Mouse (Mus musculus) bone marrow, adult 2 months (tissue): Measurements from ENCODE around the gene Tgfbr3l.

Experiments
- CTCF ChIP-seq: fragments of 200-500 bp; IDR thresholded peaks from 2 replicates; pipeline ENCODE4 v1.5.1; 2011; ENCODE audit warnings: low read length, control low read depth; ENCODE audit not compliant: control insufficient read depth, insufficient read depth
- POLR2A ChIP-seq: fragments of 200-500 bp; IDR thresholded peaks from 2 replicates; pipeline ENCODE4 v1.6.1; 2011; ENCODE audit warnings: low read depth, mild to moderate bottlenecking, control low read depth, low read length, borderline replicate concordance; ENCODE audit not compliant: control insufficient read depth

DNA sequence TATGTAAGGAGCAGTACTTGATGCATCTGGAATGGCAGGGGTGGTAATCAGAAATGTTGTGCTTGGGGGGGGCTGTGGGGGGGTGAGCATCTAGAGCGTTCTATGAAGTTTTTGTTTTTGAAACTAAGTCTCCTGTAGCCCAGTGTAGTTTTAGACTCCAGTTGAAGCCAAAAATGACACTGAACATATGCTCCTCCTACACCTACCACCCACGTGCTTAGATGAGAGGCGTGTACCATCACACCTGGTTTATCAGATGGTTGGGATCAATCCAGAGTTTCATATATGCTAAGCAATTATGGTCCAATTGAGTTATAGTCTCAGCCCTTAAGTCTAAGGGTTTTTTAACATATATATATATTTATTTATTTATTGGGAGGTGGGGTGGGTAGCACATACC lies 28.4 kb upstream of the Tgfbr3l start:
- TF ChIP-seq CTCF = no peak
- no peak for TF ChIP-seq POLR2A
